Mouse (Mus musculus) kidney, embryonic 14.5 days (tissue): ENCODE measurements around the gene Wnk2. TPM values are rescaled to one million over a fixed set of nuclear protein-coding genes. Genes with fewer than 3 reads are reported as not detected.
A peak's percentile ranks its signal among the peaks of the same experiment; 100 is the strongest.

Experiments
- ATAC-seq: fragments of 200-750 bp; cut with Nextera tagmentation; 2 replicates; pipeline ENCODE4 v1.8.0; 2017; ENCODE audit warnings: moderate number of reproducible peaks, mild to moderate bottlenecking, moderate TSS enrichment, moderate library complexity; ENCODE audit not compliant: low FRiP score, low TSS enrichment
- H3K27ac ChIP-seq: fragments of 300-500 bp; sonication (generic); 2 replicates; pipeline ENCODE4 v1.5.1; 2014; ENCODE audit warnings: low read depth, mild to moderate bottlenecking, low read length, moderate library complexity, mixed read lengths
- H3K27me3 ChIP-seq: fragments of 300-500 bp; sonication (generic); 2 replicates; pipeline ENCODE4 v1.6.1; 2014; ENCODE audit warnings: mild to moderate bottlenecking, low read length; ENCODE audit not compliant: control insufficient read depth, insufficient read depth
- H3K36me3 ChIP-seq: fragments of 300-500 bp; sonication (generic); 2 replicates; pipeline ENCODE4 v1.6.1; 2014; ENCODE audit warnings: low read length, mixed read lengths; ENCODE audit not compliant: control insufficient read depth, insufficient read depth
- H3K4me1 ChIP-seq: fragments of 300-500 bp; sonication (generic); 2 replicates; pipeline ENCODE4 v1.6.1; 2014; ENCODE audit warnings: low read length, mixed read lengths; ENCODE audit not compliant: control insufficient read depth, insufficient read depth
- H3K4me2 ChIP-seq: fragments of 300-500 bp; sonication (generic); replicated peaks from 2 replicates; pipeline ENCODE4 v1.6.1; 2014; ENCODE audit warnings: low read depth, mild to moderate bottlenecking, low read length
- H3K4me3 ChIP-seq: fragments of 300-500 bp; sonication (generic); 2 replicates; pipeline ENCODE4 v1.5.1; 2014; ENCODE audit warnings: mild to moderate bottlenecking, low read length
- H3K9ac ChIP-seq: fragments of 300-500 bp; sonication (generic); 2 replicates; pipeline ENCODE4 v1.6.1; 2014; ENCODE audit warnings: low read depth, mild to moderate bottlenecking, low read length, moderate library complexity
- H3K9me3 ChIP-seq: fragments of 300-500 bp; sonication (generic); 2 replicates; pipeline ENCODE4 v1.6.1; 2016; ENCODE audit warnings: low read length; ENCODE audit not compliant: control insufficient read depth
- WGBS: fragments of 180-500 bp; shearing (Covaris S2); extraction: QIAGEN DNeasy Blood & Tissue Kit; methylation state at CpG from one replicate; pipeline ENCODE4 v1.1.7; 2014; 5-methylcytosine and 5-hydroxymethylcytosine counted together
- polyA plus RNA-seq: library from polyadenylated mRNA; unstranded; fragments of >200 nt; fragmentation: Nextera tagmentation; extraction: Ambion mirVana; gene quantifications from 2 replicates; pipeline ENCODE4 v1.2.1, GENCODE M21; 2014

Gene Wnk2
- polyA plus RNA-seq, 1 experiment from 2014 or later, result 1.7 TPM

DNA sequence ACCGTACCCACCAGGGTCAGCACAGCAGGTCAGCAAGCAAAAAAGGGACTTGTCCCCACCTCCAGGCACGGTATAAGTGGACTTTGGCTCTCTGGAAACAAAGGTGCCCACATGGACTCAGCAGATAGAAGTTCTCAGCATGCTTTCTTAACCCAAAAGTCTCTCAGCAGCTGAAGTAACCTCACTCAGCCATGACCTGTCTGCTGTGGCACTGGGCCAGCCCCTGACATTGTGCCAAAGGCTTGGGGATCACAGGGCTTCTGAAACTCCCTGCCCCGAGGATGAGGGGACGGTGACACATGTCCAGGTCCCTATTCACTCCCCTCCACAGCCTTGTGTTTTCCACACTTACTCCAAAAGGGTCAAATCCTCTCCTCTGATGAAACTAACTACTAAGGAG is 14.7 kb downstream of the Wnk2 start:
- no peak for ATAC-seq
- Histone ChIP-seq H3K4me3 (no peak overlapping the region), H3K4me1 (no peaks in the 10 kb centered on the region), H3K9me3 (no peaks in the 10 kb centered on the region), H3K4me2 (no peak overlapping the region), H3K36me3 (no peaks in the 10 kb centered on the region), H3K27me3 (no peaks in the 10 kb centered on the region), H3K9ac (no peak overlapping the region), H3K27ac (no peak overlapping the region)
- 75% methylated on average over 4 of the region's 4 CpGs for WGBS

GRCm38 (mm10) chr13:49131946-49132687 is 15.7 kb downstream of the Wnk2 start:
- no peaks in the 10 kb centered on the region for H3K9me3 ChIP-seq
- H3K4me2 ChIP-seq, result no peak overlapping the region
- H3K36me3 ChIP-seq, result no peaks in the 10 kb centered on the region
- H3K27me3 ChIP-seq, result no peaks in the 10 kb centered on the region
- no peak overlapping the region for H3K4me3 ChIP-seq
- no peak overlapping the region for H3K9ac ChIP-seq
- WGBS, result 69% methylated on average over 7 of the region's 7 CpGs
- ATAC-seq, result no peak
- peaks cover 5% of the 10 kb centered on the region; the same call in 1 of the 2 replicates for H3K4me1 ChIP-seq
- H3K27ac ChIP-seq, result no peak overlapping the region

DNA sequence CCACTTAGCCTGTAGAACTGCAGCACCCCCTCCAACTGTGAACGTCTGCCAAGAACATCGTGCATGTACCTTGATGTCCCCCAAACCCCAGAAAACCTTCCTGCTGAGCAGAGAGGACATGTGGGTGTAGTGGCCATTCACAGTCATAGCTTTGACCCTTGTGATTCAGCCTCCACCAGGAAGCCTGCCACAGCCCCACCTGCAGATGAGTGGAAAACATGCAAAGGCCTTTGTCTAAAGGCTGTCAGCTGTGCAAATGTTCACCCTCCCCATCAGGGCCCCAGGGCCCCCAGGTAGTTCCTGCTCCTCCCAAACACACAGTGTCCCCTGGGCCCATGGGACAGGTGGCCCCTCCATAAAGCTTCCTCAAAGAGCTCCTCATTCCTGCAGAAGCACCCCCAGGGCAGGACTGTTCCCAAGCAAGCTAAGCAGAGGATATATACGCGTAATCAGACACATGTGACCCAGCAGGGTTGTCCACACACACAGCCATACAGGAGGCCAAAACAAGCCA is 16.4 kb downstream of the Wnk2 start:
- Histone ChIP-seq H3K9me3 (no peaks in the 10 kb centered on the region), H3K4me3 (no peak overlapping the region), H3K4me2 (no peak overlapping the region), H3K9ac (no peak overlapping the region), H3K36me3 (no peaks in the 10 kb centered on the region), H3K27ac (no peak overlapping the region), H3K27me3 (no peaks in the 10 kb centered on the region), H3K4me1 (peaks cover 5% of the 10 kb centered on the region; the same call in 1 of the 2 replicates)
- WGBS, result 76% methylated on average over 4 of the region's 4 CpGs
- ATAC-seq, result no peak

DNA sequence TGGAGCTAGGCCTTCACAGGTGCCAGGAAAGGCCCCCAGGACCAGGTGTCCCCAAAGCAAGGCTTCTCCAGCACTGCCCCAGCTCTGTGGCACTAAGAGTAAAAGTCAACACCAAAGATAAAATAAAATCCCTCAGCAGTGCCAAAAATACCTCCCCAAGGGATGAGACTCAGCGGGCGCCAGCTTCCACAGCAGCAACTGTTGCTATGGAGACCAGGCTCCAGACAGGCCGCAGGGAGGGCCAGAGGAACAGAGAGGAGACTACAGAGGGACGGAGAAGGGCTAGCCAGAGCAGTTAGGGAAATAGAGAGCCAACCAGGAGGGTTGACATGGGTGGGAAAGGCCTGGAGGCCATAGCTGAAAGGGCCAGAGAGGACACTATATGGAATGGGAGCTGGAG is 18.0 kb downstream of the Wnk2 start:
- no peak for ATAC-seq
- H3K36me3 ChIP-seq, result no peaks in the 10 kb centered on the region
- no peak overlapping the region for H3K9ac ChIP-seq
- H3K9me3 ChIP-seq, result no peaks in the 10 kb centered on the region
- H3K4me2 ChIP-seq, result no peak overlapping the region
- 29% methylated on average over 4 of the region's 4 CpGs for WGBS
- peaks cover 5% of the 10 kb centered on the region; the same call in 1 of the 2 replicates for H3K4me1 ChIP-seq
- no peaks in the 10 kb centered on the region for H3K27me3 ChIP-seq
- no peak overlapping the region for H3K27ac ChIP-seq
- no peak overlapping the region for H3K4me3 ChIP-seq

- Histone ChIP-seq H3K9me3 (no peaks in the 10 kb centered on the region), H3K36me3 (no peaks in the 10 kb centered on the region), H3K4me1 (peaks cover 5% of the 10 kb centered on the region; the same call in 1 of the 2 replicates), H3K27ac (no peak overlapping the region), H3K4me2 (no peak overlapping the region), H3K9ac (no peak overlapping the region), H3K27me3 (no peaks in the 10 kb centered on the region), H3K4me3 (no peak overlapping the region)
- no peak for ATAC-seq
- 93% methylated on average over 1 of the region's 1 CpGs for WGBS
Measured at GRCm38 (mm10) chr13:49129154-49129553, 18.7 kb downstream of the Wnk2 start.

- H3K36me3 ChIP-seq, result no peaks in the 10 kb centered on the region
- H3K4me3 ChIP-seq, result no peak overlapping the region
- ATAC-seq, result 0 out of 2 replicates have a peak, but pooled peaks have one; percentile 41
- H3K4me2 ChIP-seq, result no peak overlapping the region; the same call in 1 of the 2 replicates
- no peaks in the 10 kb centered on the region for H3K9me3 ChIP-seq
- no peaks in the 10 kb centered on the region for H3K27me3 ChIP-seq
- H3K9ac ChIP-seq, result peak overlapping the region; percentile 37; the same call in 1 of the 2 replicates
- no peak overlapping the region for H3K27ac ChIP-seq
- peaks cover 5% of the 10 kb centered on the region; the same call in 1 of the 2 replicates for H3K4me1 ChIP-seq
- 36% methylated on average over 15 of the region's 15 CpGs for WGBS
Measured at GRCm38 (mm10) chr13:49127844-49128631, 19.8 kb downstream of the Wnk2 start.

- Histone ChIP-seq H3K9ac (no peak overlapping the region), H3K9me3 (no peaks in the 10 kb centered on the region), H3K27me3 (no peaks in the 10 kb centered on the region), H3K4me3 (no peak overlapping the region), H3K36me3 (no peaks in the 10 kb centered on the region), H3K4me1 (no peaks in the 10 kb centered on the region), H3K4me2 (no peak overlapping the region), H3K27ac (no peak overlapping the region)
- 81% methylated on average over 4 of the region's 4 CpGs for WGBS
- no peak for ATAC-seq
Measured at GRCm38 (mm10) chr13:49122106-49122505, 25.7 kb downstream of the Wnk2 start.

DNA sequence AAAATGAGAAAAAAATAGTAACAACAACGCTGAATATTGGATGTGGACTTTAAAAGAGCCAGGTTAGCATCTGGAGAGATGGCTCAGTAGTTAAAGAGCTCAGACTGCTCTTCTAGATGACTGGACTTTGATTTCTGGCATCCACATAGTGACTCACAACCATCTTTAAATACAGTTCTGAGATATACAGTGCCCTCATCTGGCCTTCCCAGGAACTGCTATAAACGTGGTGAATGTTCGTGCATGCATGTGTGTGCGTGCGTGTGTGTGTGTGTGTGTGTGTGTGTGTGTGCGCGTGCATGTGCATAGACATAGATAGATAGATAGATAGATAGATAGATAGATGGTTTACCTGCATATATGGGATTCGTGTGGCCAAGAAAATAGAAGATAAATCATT is 30.3 kb downstream of the Wnk2 start:
- H3K4me2 ChIP-seq, result no peak overlapping the region
- WGBS, result 90% methylated on average over 8 of the region's 8 CpGs
- no peaks in the 10 kb centered on the region for H3K36me3 ChIP-seq
- no peak for ATAC-seq
- no peaks in the 10 kb centered on the region for H3K9me3 ChIP-seq
- H3K4me1 ChIP-seq, result no peaks in the 10 kb centered on the region
- no peak overlapping the region for H3K27ac ChIP-seq
- no peaks in the 10 kb centered on the region for H3K27me3 ChIP-seq
- no peak overlapping the region for H3K4me3 ChIP-seq
- no peak overlapping the region for H3K9ac ChIP-seq

GRCm38 (mm10) chr13:49114921-49115320 is 32.9 kb downstream of the Wnk2 start:
- H3K4me3 ChIP-seq, result no peak overlapping the region
- H3K9ac ChIP-seq, result no peak overlapping the region
- no peaks in the 10 kb centered on the region for H3K27me3 ChIP-seq
- no peaks in the 10 kb centered on the region for H3K4me1 ChIP-seq
- 85% methylated on average over 14 of the region's 14 CpGs for WGBS
- no peak overlapping the region for H3K27ac ChIP-seq
- H3K36me3 ChIP-seq, result no peaks in the 10 kb centered on the region
- H3K4me2 ChIP-seq, result no peak overlapping the region
- ATAC-seq, result no peak
- no peaks in the 10 kb centered on the region for H3K9me3 ChIP-seq
